Mouse (Mus musculus) forelimb bud, embryonic 11.5 days (tissue): ENCODE results near the gene Ifnar2.
"Not testable (repeated sequence)": the region's sequence is repeated elsewhere in the genome, so short reads cannot be mapped to it uniquely, and the experiment has no call there.

Source experiments
- DNase-seq: peaks from one replicate; pipeline ENCODE4 v3.0.0-alpha.2; 2012; ENCODE audit warnings: low read depth, low spot score

The Ifnar2 gene

DNA sequence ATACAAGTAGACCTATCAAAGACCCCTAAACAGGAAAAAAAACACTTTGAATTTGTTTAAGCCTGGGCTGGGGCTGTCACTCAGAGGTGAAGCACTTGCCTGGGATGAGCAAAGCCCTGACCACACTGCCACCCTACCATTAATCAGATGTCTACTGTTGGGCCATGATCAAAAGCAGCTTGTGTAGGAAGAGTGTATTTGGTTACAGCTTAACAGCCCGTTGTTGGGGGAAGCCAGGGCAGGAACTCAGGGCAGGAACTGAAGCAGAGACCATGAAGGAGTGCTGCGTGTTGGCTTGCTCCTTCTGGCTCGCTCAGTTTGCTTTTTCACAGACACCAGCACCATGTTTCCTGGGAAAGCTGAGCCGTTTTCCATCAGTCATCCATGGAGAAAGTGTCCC is 54.0 kb downstream of the Ifnar2 start:
- no peak for DNase-seq

DNA sequence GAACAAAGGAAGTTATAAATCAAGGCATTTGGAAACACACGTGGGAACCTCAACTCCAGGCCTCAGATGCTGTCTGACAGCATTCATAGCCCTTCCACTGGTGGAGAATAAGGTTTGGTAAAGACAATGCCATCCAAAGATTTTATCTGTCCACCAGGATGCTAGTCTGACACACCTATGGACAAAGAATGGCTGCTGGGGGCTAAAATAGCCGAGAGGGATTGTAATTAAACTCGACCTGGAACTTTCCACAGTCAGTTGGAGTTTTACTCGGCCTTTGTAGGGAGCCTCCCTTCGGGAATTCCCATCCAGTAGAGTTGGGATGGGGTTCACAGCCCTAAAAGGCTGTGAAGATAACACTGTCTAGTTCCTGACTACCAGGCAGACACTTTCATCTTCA is 54.9 kb downstream of the Ifnar2 start:
- no peak for DNase-seq

DNA sequence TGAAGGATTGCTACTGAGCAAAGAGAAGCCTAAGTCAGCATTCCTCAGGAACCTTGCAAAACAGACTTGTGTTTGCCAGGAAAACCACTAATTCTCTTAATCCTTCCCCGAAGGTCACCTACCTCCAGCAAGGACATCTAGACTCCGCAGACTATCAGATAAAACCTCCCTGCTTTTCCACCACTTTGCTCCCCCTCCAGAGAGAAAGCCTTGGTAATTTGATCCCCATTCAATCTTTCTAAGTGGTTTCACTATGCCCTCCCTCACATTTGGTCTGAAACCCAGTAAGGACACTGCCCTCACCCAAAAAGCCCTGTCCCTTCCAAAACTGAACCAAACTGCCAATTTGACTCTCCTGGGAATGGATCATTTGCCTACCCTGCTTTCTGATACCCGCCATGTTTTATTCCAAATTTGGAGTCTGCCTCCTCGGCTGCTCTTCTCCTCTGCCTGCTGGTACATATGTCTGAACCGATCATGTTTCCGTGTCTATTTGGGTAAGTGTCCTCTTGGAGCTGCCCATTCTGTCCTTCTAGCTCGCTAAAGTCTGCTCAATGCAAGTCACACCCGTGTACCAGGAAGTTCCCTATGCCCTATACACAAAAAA is 55.8 kb downstream of the Ifnar2 start:
- no peak for DNase-seq

DNA sequence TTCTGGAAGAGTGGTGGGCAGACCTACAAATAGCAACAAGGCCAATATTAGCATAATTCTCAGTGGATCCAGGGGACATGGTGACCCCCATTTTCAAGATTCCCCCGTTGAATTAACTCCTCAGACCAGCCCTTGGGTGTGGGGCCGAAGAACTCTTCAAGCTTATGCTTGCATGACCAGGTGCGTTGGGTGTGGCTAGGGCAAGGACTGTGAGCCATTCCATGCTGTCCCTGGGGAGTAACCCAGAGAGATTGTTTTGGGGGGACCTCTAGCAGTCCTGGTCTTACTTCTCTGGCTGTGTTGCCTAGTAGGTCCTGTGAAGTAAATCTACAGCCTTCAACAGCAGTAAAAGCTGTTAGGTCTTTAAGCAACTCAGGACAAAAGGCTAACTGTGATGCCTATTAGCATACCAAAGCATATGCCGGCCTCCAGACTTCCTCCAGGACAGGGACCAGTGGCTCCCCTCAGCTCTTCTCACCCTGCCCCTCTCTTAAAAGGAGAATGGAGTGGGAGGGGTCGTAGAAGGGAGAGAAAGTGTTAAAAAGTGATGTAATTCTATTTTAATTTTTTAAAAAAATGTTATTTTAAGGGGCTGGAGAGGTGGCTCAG is 60.2 kb downstream of the Ifnar2 start:
- no peak for DNase-seq

DNA sequence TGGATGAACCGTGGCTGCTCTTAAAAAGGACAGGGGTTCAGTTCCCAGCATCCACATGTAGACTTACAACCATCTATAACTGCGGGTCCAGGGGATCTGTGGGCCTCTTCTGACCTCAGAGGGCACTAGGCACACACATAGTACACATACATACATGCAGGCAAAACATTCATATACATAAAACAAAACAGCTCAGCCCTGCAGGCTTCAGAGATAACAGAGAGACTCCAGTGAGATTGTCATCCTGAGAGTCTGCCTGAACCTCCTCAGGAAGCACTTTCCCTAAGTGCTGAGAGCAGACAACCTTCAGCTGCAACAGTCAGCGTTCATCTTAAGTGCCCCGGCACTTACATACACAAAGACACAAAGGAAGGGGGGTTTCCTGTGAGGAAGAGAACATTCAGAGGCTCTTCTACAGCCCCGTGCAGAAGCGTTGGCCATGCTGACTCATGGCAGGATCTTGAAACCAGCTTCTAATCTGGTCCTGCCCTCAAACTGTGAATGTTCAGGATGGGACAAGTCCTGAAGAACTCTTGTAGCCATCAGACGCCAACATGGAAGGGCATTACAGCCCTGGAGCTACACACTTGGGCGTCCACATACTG is 60.8 kb downstream of the Ifnar2 start:
- no peak for DNase-seq

DNA sequence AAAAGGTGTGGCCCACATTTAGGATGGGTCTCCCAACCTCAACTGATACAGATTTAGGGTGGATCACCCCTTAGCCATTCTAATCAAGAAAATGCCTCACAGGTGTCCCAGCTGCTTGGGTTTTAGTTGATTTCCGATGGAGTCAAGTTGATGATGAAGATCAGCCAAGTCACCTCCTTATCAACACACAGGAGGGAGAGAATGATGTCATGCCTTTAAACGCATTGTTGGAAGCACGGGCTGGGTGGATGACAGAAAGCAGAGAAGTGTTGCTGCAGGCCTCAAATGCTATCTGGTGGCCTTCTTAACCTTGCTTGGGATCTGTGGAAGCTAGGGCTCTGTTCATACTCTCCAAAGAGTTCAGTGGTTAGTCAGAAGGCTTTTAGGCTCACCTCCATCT is 61.5 kb downstream of the Ifnar2 start:
- DNase-seq: no peak

DNA sequence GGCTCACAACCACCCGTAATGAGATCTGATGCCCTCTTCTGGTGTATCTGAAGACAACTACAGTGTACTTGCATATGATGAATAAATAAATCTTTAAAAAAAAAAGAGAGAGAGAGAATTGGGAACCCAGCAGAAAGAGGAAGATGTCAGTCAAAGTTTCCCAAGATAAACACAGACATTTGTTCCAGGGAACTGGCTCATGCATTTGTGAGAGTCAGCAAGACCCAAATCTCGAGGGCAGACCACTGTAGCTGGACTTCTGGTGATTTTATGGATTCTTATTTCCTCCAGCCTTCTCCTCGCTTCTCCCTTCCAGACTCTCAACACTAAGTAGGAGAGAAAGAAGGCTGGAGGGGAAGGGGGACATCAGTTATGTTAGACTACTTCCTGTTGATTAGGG is 65.5 kb downstream of the Ifnar2 start:
- no peak for DNase-seq

DNA sequence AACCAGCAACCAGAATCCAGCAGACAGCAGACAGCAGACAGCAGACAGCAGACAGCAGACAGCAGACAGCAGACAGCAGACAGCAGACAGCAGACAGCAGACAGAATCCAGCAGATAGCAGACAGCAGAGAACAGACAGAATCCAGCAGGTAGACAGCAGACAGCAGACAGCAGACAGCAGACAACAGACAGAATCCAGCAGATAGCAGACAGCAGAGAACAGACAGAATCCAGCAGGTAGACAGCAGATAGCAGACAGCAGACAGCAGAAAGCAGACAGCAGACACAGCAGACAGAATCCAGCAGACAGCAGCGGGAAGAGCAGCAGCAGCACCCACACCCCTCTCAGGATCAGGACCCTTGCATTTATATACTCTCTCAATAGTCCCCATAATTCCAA is 66.0 kb downstream of the Ifnar2 start:
- DNase-seq: not testable (repeated sequence)

DNA sequence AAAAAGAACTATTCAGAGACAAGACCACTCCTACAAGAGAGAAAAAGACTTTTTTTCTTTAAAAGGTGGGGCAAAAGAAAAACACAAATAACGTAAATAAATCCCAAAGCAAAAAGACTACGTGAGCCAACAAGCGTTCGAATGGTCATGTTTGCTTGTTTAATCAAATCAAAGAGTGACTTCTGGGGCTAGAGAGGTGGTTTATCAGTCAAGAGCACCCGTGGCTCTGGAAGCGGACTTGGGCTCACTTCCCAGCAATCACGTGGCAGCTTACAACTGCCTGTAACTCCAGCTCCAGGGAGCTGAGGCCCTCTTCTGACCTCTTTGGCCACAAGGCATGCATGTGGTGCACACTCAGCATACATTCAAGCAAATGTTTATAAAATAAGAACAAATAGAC is 68.8 kb downstream of the Ifnar2 start:
- no peak for DNase-seq

DNA sequence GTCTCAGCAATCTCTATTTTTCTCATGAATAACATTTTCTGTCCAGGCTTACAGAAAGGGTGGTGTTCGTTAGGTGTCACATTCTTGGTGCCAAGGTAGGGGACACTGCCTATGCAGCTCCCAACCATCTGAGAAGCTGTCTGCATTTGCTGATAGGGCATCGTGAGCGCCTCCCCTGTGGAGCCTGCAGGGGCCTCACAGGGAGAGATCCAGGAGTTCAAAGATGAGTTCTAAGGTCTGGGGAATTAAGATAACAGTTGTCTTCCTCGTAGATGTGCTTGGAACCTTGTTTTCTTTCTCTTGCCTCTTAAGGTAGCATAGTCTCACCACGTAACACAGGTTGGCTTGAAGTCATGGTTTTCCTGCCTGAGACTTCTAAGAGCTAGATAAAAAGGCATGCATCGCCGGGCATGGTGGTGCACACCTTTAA is 69.2 kb downstream of the Ifnar2 start:
- DNase-seq: no peak

DNA sequence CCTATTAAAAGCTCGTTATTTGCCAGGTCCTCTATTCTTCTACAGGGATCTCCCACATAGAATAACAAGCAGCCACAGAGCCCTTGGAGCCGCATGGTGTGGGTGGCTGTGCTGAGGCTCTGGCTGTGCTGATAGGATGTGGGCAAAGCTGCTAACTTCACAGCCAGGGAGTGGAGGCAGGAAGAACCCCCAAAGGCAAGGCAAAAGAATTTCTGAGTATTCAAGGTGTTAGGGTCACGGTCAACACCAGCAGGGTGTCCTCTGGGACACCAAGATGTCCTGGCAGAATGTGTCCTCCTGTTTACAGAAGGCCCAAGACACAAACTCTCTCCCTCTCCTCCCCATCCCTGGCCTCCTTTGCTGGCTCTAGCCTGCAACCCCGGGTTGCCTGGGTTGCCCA is 69.9 kb downstream of the Ifnar2 start:
- no peak for DNase-seq

DNA sequence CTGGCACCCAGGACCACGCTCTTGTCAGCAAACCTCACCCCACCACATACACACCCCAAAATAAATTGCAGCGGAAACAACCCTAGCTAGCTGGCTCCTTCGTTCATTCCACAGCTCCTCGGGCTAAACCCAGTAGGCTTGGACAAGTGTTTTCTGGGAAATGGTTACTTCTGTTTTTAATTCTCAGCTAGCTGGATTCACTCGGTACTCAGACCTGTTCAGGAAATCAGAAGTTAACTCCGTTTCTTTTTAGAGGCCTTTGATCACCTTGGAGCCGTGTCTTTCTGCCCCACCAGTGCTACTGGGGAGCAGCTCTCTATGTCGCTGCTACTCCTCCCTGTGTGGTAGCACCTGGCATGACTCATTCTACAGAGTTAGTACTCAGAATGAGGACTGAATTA is 70.6 kb downstream of the Ifnar2 start:
- DNase-seq: no peak

DNA sequence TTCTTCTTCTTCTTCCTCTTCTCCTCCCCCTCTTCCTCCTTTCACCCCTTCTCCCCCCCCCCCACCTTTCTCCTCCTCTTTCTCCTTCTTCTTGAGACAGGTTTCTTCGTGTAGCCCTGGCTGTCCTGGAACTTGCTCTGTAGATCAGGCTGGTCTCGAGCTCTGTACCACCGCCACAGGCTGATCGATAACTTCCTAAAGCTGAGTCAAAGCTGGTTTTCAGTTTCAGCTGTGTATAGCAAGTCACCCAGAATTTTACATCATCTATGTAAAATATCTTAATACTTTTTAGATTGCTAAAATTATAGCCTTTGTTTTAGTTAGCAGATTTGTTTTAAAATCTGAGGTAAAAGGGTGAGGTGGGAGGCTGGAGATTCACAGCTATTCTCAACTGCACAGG is 72.3 kb downstream of the Ifnar2 start:
- DNase-seq: no peak

DNA sequence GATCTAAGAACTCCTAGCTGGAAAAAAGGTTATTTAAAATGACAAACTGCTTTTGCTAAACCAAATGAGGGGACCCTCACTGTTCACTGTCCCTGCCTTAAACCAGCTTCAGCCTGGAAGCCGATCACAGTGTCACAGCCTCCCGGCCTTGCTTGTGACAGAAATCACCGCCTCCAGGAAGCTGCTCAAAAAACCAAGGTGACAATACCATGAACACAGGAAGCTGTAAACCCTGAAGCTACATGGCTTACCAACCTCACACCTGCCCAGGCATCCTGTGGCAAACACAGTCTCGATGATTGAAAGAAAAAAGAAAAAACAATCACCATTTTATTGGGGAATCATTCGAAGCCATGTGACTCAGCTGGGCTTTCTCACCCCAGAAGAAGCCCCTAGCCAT is 73.0 kb downstream of the Ifnar2 start:
- no peak for DNase-seq

DNA sequence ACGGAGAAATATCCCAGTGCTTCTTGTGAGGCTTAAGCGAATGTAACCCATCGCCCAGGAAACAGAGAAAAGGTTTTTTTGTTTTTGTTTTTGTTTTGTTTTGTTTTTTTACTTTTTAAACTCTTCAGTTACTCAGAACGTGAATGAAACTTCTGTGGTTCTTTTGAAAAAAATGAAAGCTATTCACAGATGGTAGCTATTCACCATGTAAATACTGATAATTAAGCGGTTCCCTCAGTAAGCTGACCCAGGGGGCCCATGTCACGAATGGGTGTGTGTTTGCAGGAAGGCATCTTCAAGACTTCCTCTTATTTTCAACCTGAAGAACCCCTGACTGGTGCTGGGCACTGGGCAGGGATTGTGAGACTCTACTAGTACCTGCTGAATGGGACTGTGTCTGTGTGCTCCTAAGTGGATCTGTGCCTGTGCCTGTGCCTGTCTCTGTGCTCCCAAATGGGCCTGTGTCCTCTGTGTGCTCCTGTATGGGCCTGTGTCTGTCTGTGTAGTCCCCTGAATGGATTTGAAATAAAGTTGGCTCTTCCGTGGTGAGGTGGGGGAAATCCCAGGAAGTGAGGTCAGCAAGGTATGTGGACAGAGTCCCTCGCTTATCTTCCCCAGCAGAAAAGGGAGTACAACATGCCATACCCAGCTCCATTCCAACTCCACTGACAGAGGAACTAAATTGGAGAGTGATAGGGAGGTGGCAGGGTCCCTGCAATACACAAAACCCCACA is 74.4 kb downstream of the Ifnar2 start:
- no peak for DNase-seq

DNA sequence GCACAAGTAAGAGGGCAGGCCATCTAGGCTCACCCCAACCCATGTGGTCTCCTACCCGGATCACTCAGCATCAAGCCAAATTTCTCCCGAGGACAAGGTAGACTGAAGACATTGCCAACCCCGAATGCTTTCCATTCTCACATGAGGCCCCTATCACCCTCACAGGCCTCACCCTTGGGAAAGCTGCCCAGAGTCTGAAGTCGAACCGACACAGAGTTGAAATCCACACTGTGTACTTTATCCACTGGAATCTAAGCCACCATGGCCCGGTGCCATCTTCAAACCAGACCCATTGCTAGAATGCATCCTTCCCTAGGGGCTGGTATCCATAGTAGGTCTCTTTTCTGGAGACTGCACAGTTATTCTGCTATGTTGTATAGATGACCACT is 74.9 kb downstream of the Ifnar2 start:
- no peak for DNase-seq

DNA sequence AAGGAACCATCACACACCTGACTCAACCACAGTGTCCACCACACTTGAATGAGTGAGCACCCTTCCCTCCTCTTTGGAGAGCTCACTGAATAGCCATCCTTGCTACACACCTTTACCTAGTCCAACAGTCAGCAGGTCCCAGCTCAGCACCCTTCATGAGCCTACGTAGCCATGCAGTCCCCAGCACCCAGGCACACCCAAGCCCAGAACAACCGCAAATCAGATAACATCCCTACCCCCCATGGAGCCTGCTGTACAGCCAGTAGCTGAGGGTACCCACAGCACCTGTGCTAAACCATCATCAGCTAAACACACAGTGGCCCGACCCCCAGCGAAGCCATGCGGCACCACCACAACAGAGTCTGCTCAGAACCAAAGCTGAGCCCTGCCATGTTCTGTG is 75.5 kb downstream of the Ifnar2 start:
- DNase-seq: no peak

DNA sequence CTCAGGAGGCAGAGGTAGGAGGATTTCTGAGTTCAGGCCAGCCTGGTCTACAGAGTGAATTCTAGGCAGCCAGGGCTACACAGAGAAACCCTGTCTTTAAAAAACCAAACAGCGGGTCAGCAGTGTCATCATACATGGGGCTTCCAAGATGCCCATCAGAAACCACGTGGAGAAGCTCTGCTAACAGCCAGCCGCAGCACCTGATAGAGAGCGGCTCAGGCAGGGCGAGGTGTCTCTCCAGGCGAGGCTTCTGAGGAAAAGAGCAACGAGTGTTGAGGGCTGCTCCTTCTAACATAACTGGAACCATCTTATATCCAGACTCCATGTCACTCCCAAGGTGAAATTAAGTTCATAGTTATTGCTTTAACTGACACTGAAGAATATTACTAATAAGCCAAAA is 76.3 kb downstream of the Ifnar2 start:
- no peak for DNase-seq

DNA sequence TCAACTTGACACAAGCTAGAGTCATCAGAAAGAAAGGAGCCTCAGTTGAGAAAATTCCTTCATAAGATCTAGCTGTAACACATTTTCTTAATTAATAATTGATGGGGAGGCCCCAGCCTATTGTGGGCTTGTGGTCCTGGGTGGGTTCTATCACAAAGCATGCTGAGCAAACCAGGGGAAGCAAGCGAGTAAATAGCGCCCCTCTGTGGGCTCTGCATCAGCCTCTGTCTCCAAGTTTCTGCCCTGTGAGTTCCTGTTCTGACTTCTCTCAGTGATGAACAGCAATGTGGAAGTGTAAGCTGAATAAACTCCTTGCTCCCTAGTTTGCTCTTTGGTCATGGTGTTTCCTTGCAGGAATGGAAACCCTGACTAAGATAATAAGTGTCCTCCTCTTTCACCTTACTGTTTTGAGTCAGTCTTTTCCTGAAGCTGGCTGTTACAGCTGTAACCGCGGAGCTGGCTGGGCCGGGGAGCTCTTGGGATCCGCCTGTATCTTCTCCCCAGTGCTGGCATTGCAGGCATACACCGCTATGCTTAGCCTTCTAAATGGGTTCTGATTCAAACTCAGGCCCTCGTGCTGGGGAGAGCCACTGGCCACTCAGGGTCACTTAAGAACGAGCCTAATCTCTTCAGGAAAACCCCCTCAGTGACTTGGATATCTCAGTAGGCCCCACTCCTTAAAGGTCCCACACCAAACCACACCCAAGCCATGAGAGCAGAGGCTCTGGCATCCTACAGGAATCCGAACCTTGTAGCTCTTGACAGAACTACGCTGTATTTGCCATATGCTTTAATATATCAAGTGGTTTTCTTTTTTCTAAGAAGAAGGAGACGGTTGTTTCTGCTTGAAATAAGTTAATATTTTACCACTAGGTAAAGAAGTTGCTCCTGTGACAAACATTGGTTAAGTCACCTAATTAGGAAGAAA is 77.8 kb downstream of the Ifnar2 start:
- DNase-seq: no peak

DNA sequence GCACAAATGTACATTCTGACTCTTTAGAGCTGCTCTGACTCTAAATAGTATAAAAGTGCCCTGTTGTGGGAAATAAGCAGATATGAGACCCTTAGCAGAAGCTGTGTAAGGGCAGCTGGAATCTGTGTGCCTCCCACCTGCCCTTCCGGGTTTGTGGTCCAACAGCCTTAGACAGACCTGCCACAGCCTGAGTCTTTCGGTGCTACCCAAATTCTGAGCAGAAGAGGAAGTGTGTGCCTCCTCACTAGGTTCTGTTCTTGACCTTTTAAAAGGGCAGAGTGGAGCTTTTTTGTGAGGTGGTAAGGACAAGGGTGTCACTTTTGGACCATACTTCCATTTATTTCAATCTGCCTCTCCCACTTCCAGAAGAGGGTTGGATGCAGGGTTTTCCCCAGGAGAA is 79.4 kb downstream of the Ifnar2 start:
- no peak for DNase-seq

DNA sequence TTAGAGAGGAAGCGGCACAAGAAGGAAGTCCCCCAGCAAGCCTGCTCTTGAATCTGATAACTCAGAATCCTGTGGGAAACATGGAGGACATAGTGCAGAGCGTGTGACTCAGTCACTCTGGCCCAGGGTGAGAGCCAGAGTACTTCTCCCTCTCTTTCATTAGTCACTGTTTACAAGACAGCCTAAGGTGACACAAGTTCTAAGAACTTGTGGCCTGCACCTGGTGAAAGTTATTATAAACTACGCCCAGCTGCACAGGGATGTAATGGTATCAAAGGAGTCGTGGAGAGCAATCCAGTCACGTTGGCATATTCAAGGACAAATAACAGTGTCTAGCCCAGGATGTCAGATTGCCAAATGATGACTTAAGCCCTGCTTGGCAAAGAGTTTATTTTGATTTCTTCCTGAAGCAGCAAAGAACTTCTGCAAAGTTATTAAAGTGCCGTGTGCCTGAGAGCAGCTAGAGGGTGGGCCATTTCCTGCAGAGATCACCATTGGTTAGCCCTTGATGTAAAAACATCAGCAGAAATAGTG is 79.8 kb downstream of the Ifnar2 start:
- no peak for DNase-seq
